Mouse (Mus musculus) adrenal gland, postnatal 14 days (tissue): ENCODE results near the gene Mpo. TPM values are rescaled to one million over a fixed set of nuclear protein-coding genes. Genes with fewer than 3 reads are reported as not detected.

Experiments
- DNase-seq: peaks from one replicate; pipeline ENCODE4 v3.0.0; 2021; ENCODE audit warnings: mixed read lengths
- microRNA-seq, 2 experiments: library from miRNA; unstranded; fragments of <30 nt; microRNA quantifications; one replicate each; pipeline ENCODE4 v1.2.0; 2021
- total RNA-seq: library from RNA; stranded (reverse); gene quantifications from 2 replicates; pipeline ENCODE4 v1.2.3, GENCODE M21; 2021

Mpo gene
- total RNA-seq, 1 experiment from 2014 or later: 1.4 TPM

- peak; percentile 58 for DNase-seq
These were observed 12.1 kb downstream of the Mpo start for GRCm38 (mm10) chr11:87805448-87805847.

- DNase-seq: no peak
These were observed 14.1 kb downstream of the Mpo start for GRCm38 (mm10) chr11:87807433-87807832.

GRCm38 (mm10) chr11:87808236-87808635, 14.9 kb downstream of the Mpo start:
- no peak for DNase-seq

GRCm38 (mm10) chr11:87811396-87811795, 18.0 kb downstream of the Mpo start:
- no peak for DNase-seq

- DNase-seq: no peak
These were observed 21.4 kb downstream of the Mpo start for GRCm38 (mm10) chr11:87814831-87815230.

- DNase-seq: peak; percentile 57
These were observed 23.5 kb downstream of the Mpo start for GRCm38 (mm10) chr11:87816707-87817442.

- no peak for DNase-seq
These were observed 24.0 kb downstream of the Mpo start for GRCm38 (mm10) chr11:87817443-87817773.

- no peak for DNase-seq
These were observed 28.1 kb downstream of the Mpo start for GRCm38 (mm10) chr11:87821502-87821901.

- DNase-seq: no peak
These were observed 35.0 kb downstream of the Mpo start, which contains the start of gene Lpo for GRCm38 (mm10) chr11:87828239-87828900. TSS of gene Lpo (minus strand) at chr11:87828289.

GRCm38 (mm10) chr11:87840676-87841075, 47.3 kb downstream of the Mpo start:
- DNase-seq: no peak

GRCm38 (mm10) chr11:87841436-87841835, 48.1 kb downstream of the Mpo start:
- no peak for DNase-seq

GRCm38 (mm10) chr11:87846968-87847600, 53.7 kb downstream of the Mpo start:
- no peak for DNase-seq

GRCm38 (mm10) chr11:87847884-87848283, 54.5 kb downstream of the Mpo start:
- peak; percentile 24 for DNase-seq

- peak; percentile 95 for DNase-seq
These were observed 59.6 kb downstream of the Mpo start, which contains the start of gene Mks1 for GRCm38 (mm10) chr11:87852690-87853596. TSS of gene Mks1 (plus strand) at chr11:87853215.

- peak; percentile 36 for DNase-seq
These were observed 60.2 kb downstream of the Mpo start for GRCm38 (mm10) chr11:87853597-87853954.

Small RNAs within 50 kb of the gene (microRNA-seq; reads per million reads assigned to microRNA genes)
- gene Mir142 (0 reads per million in 2 experiments), gene Mir142b (0 reads per million in 2 experiments)

Other genes with a start within 250 kb of the Mpo start
- gene Gm11492, start 226.9 kb upstream of the Mpo start, total RNA-seq: not detected in 2 replicates
- gene Sept4, start 224.7 kb upstream of the Mpo start, total RNA-seq: 44.4 and 45.3 TPM in 2 replicates
- gene Mtmr4, start 201.4 kb upstream of the Mpo start, total RNA-seq: 23.7 and 27.7 TPM in 2 replicates
- gene Hsf5, start 176.4 kb upstream of the Mpo start, total RNA-seq: not detected in 2 replicates
- gene Rnf43, start 130.9 kb upstream of the Mpo start, total RNA-seq: 5.7 and 6.4 TPM in 2 replicates
- 56.5 and 74.2 TPM in 2 replicates for gene Supt4a, start 56.0 kb upstream of the Mpo start, total RNA-seq
- gene Tspoap1, start 33.0 kb upstream of the Mpo start, total RNA-seq: 2.8 and 3.9 TPM in 2 replicates
- gene Lpo, start 34.7 kb downstream of the Mpo start, total RNA-seq: not detected in 2 replicates
- 9.5 and 14.3 TPM in 2 replicates for gene Mks1, start 59.6 kb downstream of the Mpo start, total RNA-seq
- gene Epx, start 82.0 kb downstream of the Mpo start, total RNA-seq: 0.63 TPM in 1 of 2 replicates, not detected in the other
- not detected in 2 replicates for gene Olfr462, start 98.7 kb downstream of the Mpo start, total RNA-seq
- gene Olfr463, start 103.8 kb downstream of the Mpo start, total RNA-seq: not detected in 2 replicates
- not detected in 2 replicates for gene Olfr464, start 127.4 kb downstream of the Mpo start, total RNA-seq
- gene Dynll2, start 194.0 kb downstream of the Mpo start, total RNA-seq: 154 and 174 TPM in 2 replicates